Mouse (Mus musculus) c-Kit-negative CD71-positive TER-119-positive erythroid progenitor cells, embryonic 14.5 days (primary cell): Measurements from ENCODE around the gene Senp1.

Experiments used
- DNase-seq: peaks from one replicate; pipeline ENCODE4 v3.0.0-alpha.2; 2013; ENCODE audit warnings: low read depth, low spot score

Gene Senp1

DNA sequence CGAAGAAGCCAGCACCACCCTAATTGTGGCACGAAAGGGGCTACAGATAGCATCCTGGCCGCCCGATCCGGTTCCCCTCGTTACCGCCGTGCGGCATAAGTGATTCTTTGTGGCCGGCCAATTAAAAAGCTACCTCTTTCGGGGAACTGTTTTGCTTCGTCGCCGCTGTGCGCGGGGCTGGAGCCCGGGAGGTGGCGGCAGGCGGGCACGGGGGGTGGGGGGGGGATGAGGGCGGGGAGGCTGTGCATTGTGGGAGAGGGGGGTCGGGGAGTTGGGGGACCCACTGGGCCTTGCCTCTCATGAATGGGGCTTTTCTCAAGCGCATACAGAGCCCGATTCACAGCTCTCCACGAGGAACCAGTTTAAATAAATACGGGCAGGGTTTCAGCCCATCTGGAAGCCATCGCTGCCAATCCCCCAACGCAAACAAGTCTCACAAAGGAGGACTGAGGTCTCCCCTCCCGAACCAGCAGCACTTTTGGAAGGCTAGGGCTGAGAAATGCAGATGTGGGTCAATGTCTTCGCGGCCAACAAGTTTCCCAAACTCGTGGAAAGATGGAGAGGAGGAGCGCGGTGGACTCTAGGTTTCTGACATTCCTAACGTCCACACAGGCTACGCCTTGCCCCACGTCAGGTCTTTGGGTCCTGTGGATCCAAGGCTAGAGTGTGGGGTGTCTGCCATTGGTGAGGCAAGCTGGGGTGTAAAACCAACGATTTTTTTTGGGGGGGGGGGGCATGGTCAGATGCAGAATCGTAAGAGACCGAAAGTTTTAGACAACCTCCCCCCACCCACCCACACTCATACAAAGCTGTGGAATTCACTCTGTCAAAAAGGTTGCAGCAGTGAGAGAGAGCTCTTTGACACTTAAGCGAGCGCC, 91.2 kb downstream of the Senp1 start:
- no peak for DNase-seq

- DNase-seq: no peak
Measured at GRCm38 (mm10) chr15:98001321-98002112, 92.0 kb downstream of the Senp1 start.

GRCm38 (mm10) chr15:97999991-98000390, 93.6 kb downstream of the Senp1 start:
- DNase-seq: no peak

DNA sequence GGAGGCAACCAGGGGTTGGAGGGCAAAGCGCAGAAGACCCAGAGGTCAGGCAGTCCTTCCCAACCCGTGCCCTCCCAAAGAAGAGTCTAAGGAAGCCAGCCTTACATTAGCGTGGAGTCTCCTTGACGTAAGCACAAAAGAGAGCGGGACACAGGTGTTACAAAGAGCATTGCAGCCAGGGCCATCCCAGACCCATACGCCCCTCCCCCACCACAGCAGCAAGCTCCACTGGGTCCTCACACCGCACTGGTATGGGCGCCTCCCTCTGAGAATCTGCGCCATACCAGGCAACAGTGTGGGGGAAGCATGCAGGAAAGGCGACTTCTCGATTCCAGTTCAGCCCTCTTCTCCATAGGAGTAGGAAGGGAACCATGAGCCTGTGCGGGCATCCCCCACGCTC, 94.0 kb downstream of the Senp1 start:
- no peak for DNase-seq

- no peak for DNase-seq
Measured at GRCm38 (mm10) chr15:97996716-97997256, 96.8 kb downstream of the Senp1 start.

DNA sequence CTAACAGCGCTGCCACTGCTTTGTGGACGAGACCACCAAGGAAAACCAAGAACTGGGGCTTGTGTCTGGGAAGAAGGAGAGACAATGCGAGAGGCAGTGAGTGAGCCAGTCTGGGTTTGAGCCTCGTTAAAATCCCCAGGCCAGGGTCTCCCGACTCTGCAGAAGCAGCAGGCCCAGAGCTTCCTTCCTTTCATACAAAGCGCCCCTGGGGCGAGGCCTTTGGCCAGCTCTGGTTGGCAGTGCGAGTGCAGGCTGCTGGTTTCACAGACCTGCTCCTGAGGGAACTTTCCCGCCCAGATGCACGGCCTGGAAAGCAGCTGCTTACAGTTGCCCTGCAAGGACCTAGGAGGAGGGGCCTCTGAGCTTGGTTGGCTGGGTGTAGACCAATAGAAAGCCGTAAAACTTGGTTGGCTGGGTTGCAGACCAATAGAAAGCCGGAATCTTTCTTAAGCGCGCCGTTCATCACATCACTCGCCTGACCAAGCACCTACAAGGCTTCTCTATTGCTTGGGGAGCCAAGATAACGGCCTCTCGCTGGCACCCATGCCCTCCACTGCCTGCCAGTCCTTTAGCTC, 100.7 kb downstream of the Senp1 start:
- DNase-seq: no peak

- no peak for DNase-seq
Measured at GRCm38 (mm10) chr15:97992027-97992711, 101.4 kb downstream of the Senp1 start.

DNA sequence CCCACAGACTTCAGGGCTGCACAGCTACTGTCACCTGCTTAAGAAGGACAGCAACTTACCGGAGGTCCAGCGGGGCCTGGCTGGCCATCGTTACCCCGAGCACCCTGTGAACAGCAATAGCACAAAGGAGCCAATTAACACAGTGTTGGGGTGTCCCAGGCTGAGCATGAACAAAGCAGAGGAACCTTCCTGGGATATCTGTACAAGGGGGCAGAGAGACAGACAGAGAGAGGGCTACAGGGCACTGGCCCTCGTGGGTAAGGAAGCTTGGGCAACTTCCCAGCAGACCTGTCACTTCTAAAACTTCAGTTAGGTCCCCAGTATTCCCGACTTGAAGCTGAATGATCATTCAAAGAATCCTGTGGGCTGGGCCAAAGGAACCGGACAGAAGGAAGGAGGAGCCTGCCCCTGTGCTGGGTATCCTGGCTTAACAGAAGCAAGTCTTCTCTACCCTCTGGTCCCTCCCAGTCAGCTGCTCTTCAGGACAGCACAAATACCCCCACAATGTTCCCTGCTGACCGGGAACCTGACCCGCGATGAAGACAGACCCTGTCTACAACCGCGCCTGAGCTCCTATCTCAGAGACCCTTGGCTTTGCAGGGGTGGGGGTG, 102.2 kb downstream of the Senp1 start:
- DNase-seq: no peak

DNA sequence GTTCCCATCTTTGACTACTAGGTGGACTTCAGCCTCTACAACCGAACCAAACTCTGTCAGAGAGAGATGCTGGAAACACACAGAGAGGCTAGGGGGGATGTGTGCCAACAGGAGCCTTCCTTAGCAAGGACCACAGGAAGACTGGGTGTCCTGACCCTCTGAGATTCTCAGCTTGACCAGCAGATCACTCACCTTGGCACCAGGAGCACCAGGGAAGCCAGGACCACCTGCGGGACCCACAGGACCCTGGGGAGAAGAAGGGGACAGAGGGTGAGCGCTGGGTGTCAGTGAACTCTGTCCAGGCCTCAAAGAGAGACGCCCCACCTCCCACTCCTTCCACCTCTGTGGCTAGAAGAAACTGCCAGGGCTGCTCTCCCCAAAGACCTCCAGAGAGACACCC, 102.8 kb downstream of the Senp1 start:
- DNase-seq: no peak

DNA sequence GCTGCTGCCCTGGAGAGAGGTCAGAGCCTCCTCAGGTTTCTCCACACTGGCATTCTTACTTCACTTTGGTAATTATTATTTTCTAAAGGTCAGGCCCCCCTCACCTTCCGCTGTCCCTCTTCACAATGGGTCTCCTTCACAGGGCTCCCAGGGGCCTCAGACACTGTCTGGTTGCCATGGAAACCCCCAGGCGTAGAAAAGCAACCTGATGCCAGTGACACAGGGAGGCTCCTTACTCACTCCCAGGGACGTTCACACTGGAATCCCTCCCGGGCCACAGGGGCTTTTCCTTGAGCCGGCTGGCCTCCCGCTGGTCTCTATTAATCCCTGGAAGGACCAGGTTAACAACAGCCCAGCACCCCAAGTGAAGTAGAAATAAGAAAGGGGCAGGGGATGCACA, 103.4 kb downstream of the Senp1 start:
- DNase-seq: no peak

GRCm38 (mm10) chr15:97989544-97989943, 104.0 kb downstream of the Senp1 start:
- DNase-seq: no peak
